Mouse (Mus musculus): Measurements from ENCODE around the gene Frem3. TPM values are rescaled to one million over a fixed set of nuclear protein-coding genes. Genes with fewer than 3 reads are reported as not detected.

Frem3 gene
- total RNA-seq, 2 experiments from 2014 or later: not detected

- DNase-seq (ENCODE audit: low spot score in 2 of 2): peak; percentile 60 to 62
Measured at GRCm38 (mm10) chr8:80688141-80688540, 77.3 kb downstream of the Frem3 start.

GRCm38 (mm10) chr8:80710670-80711400 is 100.0 kb downstream of the Frem3 start:
- no peak for DNase-seq (ENCODE audit: low spot score in 2 of 2)

GRCm38 (mm10) chr8:80714461-80714860 is 103.6 kb downstream of the Frem3 start:
- no peak for DNase-seq (ENCODE audit: low spot score in 2 of 2)

- DNase-seq (ENCODE audit: low spot score in 2 of 2): no peak
Measured at GRCm38 (mm10) chr8:80732326-80732725, 121.4 kb downstream of the Frem3 start.

- DNase-seq (ENCODE audit: low spot score in 2 of 2): peak; percentile 20 to 32
Measured at GRCm38 (mm10) chr8:80738046-80738387, 127.1 kb downstream of the Frem3 start.

- peak; percentile 32 to 52 for DNase-seq (ENCODE audit: low spot score in 2 of 2)
Measured at GRCm38 (mm10) chr8:80738388-80739154, 127.7 kb downstream of the Frem3 start.

- DNase-seq (ENCODE audit: low spot score in 2 of 2): peak; percentile 96 to 97
Measured at GRCm38 (mm10) chr8:80739155-80739924, 128.5 kb downstream of the Frem3 start, which contains the start of gene Smarca5. Smarca5 (minus strand) TSS chr8:80739497.

GRCm38 (mm10) chr8:80739932-80740331 is 129.1 kb downstream of the Frem3 start:
- DNase-seq (ENCODE audit: low spot score in 2 of 2): no peak

Other genes starting within 250 kb of the Frem3 start
- under 1 TPM in 1 of 2 experiments, not detected in 1; 0.51 TPM for gene Gypa, start 117.3 kb upstream of the Frem3 start, total RNA-seq (2021)
- gene Smarca5, start 128.4 kb downstream of the Frem3 start, total RNA-seq (2021): 10 to 100 TPM; 74.5 to 77.2 TPM

All from adrenal gland, adult 18-20 months (tissue).